Mouse (Mus musculus) left cerebral cortex, adult 6 months (tissue): ENCODE measurements around the gene Tenm1. TPM values are rescaled to one million over a fixed set of nuclear protein-coding genes. Genes with fewer than 3 reads are reported as not detected.

Experiments used
- long read RNA-seq, 2 experiments: library from polyadenylated mRNA; unstranded; transcript quantifications; one replicate each; pipeline ENCODE4 v2.0.0; 2019 to 2020
- polyA plus RNA-seq: library from polyadenylated mRNA; unstranded; fragments of <200 nt; fragmentation: Nextera tagmentation; gene quantifications from 2 replicates; pipeline ENCODE4 v1.2.3, GENCODE M21; 2021

The Tenm1 gene
- polyA plus RNA-seq: 6.7 and 7.7 TPM in 2 replicates
- long read RNA-seq, experiment 1, partial matches to known transcripts: 3 of 12 reads
- long read RNA-seq, experiment 1, other reads (novel, unspliced or antisense): 8 of 12 reads
- long read RNA-seq, experiment 2, partial matches to known transcripts: 8 of 23 reads
- long read RNA-seq, experiment 2, other reads (novel, unspliced or antisense): 15 of 23 reads

DNA sequence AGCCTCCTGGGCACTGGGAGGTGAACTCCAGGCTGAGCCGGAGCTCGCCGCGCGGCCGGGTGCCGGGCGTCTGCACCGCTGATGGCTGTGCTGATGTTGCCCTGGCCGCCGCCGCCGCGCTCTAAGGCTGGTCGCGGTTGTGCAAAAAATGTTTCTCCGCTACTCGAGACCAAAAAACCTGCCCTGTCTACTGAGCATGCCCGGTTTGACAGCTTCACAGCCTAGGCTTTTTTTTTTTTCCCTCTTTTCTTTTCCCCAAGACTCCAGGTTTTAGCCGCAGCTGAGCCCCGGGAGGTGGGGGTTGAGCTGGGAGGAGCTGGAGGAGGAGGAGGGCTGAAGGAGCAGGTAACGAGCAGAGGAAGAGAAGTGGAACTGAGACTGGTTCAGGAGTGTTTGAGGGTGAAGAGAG, at the start of gene Tenm1:
Gene Tenm1 (minus strand): TSS at position 272 of the 409 bp plus-strand sequence.

DNA sequence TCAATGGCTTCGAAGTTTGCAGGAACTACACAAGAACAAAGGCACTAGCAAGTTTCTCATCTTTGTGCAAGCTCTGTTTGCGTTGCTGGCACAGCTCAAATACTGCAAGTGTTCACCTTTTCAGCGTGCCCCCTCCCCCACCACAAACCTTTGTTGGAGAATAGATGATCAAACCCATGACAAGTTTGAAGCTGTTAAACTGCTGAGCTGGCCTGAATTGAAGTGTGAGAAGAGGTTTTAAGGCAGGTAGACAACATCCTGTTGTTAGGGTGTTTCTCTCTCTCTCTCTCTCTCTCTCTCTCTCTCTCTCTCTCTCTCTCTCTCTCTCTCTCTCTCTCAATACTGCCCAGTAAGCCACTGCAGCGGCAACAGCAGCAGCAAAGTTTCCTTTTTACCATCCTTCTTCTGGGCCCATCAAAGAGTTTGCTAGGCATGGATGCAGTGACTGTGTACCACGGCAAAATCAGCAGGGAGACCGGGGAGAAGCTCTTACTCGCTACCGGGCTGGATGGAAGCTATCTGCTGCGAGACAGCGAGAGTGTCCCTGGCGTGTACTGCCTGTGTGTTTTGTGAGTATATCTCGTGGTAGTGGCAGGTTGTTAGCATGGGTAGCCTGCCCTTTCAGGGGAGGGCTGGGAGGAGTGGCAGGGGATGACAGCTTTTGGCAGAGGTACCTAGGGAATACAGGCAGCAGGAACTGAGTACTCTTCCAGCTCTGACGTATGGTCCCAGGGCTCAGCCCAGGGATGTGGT, 926.5 kb downstream of the Tenm1 start, which contains the start of gene Sh2d1a:
Gene Sh2d1a (plus strand): TSS at position 163 of the 753 bp plus-strand sequence.

GRCm38 (mm10) chrX:42489446-42489845, 939.5 kb downstream of the Tenm1 start, which contains the start of gene Tex13c2:
Gene Tex13c2, plus strand, starts transcription at chrX:42489691.

Other genes with a start within 250 kb of the Tenm1 start
- not detected in 2 replicates for gene Tex13c1, start 162.0 kb upstream of the Tenm1 start, polyA plus RNA-seq